Comparison of ENCODE assay signal across 22 mouse cellular contexts in genomic region chr16:9953396-9953831, GRCm38 (mm10). TPM values are rescaled to one million over a fixed set of nuclear protein-coding genes. Genes with fewer than 3 reads are reported as not detected.
DNase-seq lines count a peak whose midpoint lies in the region; ATAC-seq lines count a peak whose summit lies in the region.
"Had no signal": no experiment of that assay in that cellular context is flagged by ENCODE, and none has a peak within 500 bp of the region (broad histone marks: within the 10 kb centered on the region; RNA-seq: fewer than 3 reads in every experiment).

No protein-coding gene starts in this region.

- peak; percentile 60 for ATAC-seq in frontal cortex, adult (ENCODE audit: low TSS enrichment)
- ATAC-seq: forebrain, embryonic 15.5 days; inflammation-experienced regulatory T-cells, adult 6 months; midbrain, embryonic 15.5 days had no signal

- no peak for DNase-seq in frontal cortex, postnatal 25 days (ENCODE audit: low spot score in 2 of 2)
- DNase-seq in left cerebral cortex, adult 11 months (ENCODE audit: low spot score), result peak; percentile 39
- no peak for DNase-seq in left cerebral cortex, adult 8-10 months (ENCODE audit: low spot score in 2 of 2)
- DNase-seq in right cerebral cortex, adult 2 months (ENCODE audit: low spot score in 2 of 2), result peak; percentile 41 to 59
- DNase-seq in right cerebral cortex, postnatal 36 days (ENCODE audit: low spot score in 2 of 2), result no peak
- DNase-seq in telencephalon, adult 2 months (ENCODE audit: low read depth, low spot score), result peak; percentile 72
- DNase-seq in adrenal gland, postnatal 36 days, result no peak
- DNase-seq: adrenal gland, postnatal 25 days; B cell, adult 2 months; cerebellum, postnatal 36 days; gastrocnemius, postnatal 25 days; heart, adult 18-20 months; kidney, adult 18-20 months; lung, embryonic 14.5 days; lung, postnatal 14 days; retina, postnatal 1 day; thymus, postnatal 14 days had no signal

RNA-seq across cellular contexts. Expression of gene Grin2a, which starts 41.9 kb away (rescaled TPM):
- total RNA-seq in left cerebral cortex, adult 8-10 months (2022), result 100 to 1,000 TPM; 163 to 249 (median 201) TPM
- 1 to 10 TPM in 1 of 2 experiments, under 1 TPM in 1; 0.70 to 1.9 TPM for total RNA-seq in adrenal gland, postnatal 36 days (2021)
- total RNA-seq: liver, adult 2 months had no signal

Comparison
In these comparisons a context has a peak if more than half of its experiments do, and no peak if none do; other contexts are left out.
1. DNase-seq: peak in left cerebral cortex, adult 11 months (single experiment), right cerebral cortex, adult 2 months (2 of 2) and telencephalon, adult 2 months (single experiment); none in frontal cortex, postnatal 25 days (0 of 2), left cerebral cortex, adult 8-10 months (0 of 2), right cerebral cortex, postnatal 36 days (0 of 2) and adrenal gland, postnatal 36 days (0 of 2).
2. RNA of gene Grin2a, which starts 41.9 kb away (total RNA-seq): 163 to 249 TPM in left cerebral cortex, adult 8-10 months; 0.70 to 1.9 TPM in adrenal gland, postnatal 36 days; every median in the first group is over 10 times any median in the second.